Mouse (Mus musculus) C2C12 (cell line): ENCODE measurements around the gene Wdr91.

ENCODE experiments used
- CEBPB ChIP-seq: IDR thresholded peaks from one replicate; pipeline ENCODE4 v1.6.1; 2011; ENCODE audit warnings: low read depth, mild to moderate bottlenecking, control low read depth, moderate library complexity
- CTCF ChIP-seq: IDR thresholded peaks from one replicate; pipeline ENCODE4 v1.5.1; 2011; ENCODE audit not compliant: control insufficient read depth, insufficient read depth, insufficient read length
- FOSL1 ChIP-seq: IDR thresholded peaks from one replicate; pipeline ENCODE4 v1.8.0; 2011; ENCODE audit warnings: mild to moderate bottlenecking, low read length; ENCODE audit not compliant: poor library complexity, insufficient read depth, severe bottlenecking
- MYOG ChIP-seq: IDR thresholded peaks from one replicate; pipeline ENCODE4 v1.6.1; 2011; ENCODE audit not compliant: control insufficient read depth, insufficient read length; ENCODE audit errors: extremely low read depth
- USF1 ChIP-seq: IDR thresholded peaks from one replicate; pipeline ENCODE4 v1.6.1; 2011; ENCODE audit warnings: low read depth, mild to moderate bottlenecking, control low read depth, moderate library complexity

DNA sequence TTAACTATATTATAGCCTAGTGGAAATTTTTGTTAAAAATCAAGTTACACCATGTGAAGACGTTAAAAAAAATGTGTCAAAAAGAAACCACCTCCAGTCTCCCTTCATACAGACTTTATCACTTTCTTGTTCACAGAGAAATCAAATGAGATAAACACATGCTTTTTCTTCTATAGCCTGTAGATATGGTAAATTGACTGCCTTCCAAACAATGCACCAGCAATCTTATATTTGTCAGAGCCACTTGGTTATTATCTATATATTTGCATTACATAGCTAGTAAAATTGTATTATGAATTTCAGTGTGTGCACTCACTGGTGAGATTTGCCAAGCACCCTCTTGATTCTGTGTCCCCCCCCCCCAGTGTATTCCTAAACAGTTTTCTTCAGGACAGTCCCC lies 22.0 kb upstream of the Wdr91 start:
- TF ChIP-seq CTCF (no peak), MYOG (no peak), FOSL1 (no peak), CEBPB (no peak), USF1 (no peak)
